Mouse (Mus musculus): ENCODE measurements around the gene Olfr1218. TPM values are rescaled to one million over a fixed set of nuclear protein-coding genes. Genes with fewer than 3 reads are reported as not detected.
"Not testable (repeated sequence)": the region's sequence is repeated elsewhere in the genome, so short reads cannot be mapped to it uniquely, and the experiment has no call there.

The Olfr1218 gene
- polyA plus RNA-seq (2014; fragmentation: Nextera tagmentation; extraction: Ambion mirVana) = not detected in 2 replicates

DNA sequence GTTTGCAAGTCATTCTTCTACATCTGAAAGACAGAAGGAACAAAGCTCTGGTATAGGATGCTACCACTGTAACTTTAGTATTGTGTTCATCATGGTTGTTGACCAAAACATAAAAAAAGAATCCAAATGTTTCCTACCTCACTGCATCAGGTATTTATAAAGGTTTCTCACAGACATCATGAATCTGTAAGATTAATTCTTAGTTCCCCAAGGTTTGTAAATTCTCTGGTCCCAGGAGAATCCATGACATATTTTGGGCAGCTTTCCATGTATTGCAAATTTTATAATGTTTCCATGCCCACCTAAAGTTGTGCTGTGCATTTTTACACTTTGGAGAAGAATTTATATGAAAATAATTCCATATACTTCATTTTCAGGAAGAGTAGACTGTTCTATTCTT is at the start of gene Olfr1218:
TSS of gene Olfr1218 (minus strand) at position 101 of the 400 bp plus-strand sequence.
- H3K36me3 ChIP-seq (ENCODE audit: control insufficient read depth, insufficient read depth, low read length) = no peaks in the 10 kb centered on the region
- no peak within 1 kb of the TSS for H3K9ac ChIP-seq (ENCODE audit: low read length)
- no peak for ATAC-seq (ENCODE audit: insufficient number of reproducible peaks, insufficient read depth, low FRiP score, low read depth)
- H3K4me2 ChIP-seq (ENCODE audit: low read length) = no peak within 1 kb of the TSS
- H3K27me3 ChIP-seq (ENCODE audit: control insufficient read depth, insufficient read depth, low read length) = no peaks in the 10 kb centered on the region
- H3K9me3 ChIP-seq (ENCODE audit: control insufficient read depth, low read length) = no peaks in the 10 kb centered on the region
- no peak within 1 kb of the TSS for H3K27ac ChIP-seq (replicated peaks in 1 of 2; ENCODE audit: control insufficient read depth in 1 of 2, insufficient read depth in 1 of 2, low read depth in 2 of 2, low read length in 2 of 2)
- H3K4me3 ChIP-seq (ENCODE audit: control insufficient read depth in 1 of 2, insufficient read depth in 1 of 2, low read depth in 1 of 2, low read length in 2 of 2) = no peak within 1 kb of the TSS
- no peaks in the 10 kb centered on the region for H3K4me1 ChIP-seq (ENCODE audit: control insufficient read depth in 2 of 2, insufficient read depth in 2 of 2, low read length in 2 of 2)

DNA sequence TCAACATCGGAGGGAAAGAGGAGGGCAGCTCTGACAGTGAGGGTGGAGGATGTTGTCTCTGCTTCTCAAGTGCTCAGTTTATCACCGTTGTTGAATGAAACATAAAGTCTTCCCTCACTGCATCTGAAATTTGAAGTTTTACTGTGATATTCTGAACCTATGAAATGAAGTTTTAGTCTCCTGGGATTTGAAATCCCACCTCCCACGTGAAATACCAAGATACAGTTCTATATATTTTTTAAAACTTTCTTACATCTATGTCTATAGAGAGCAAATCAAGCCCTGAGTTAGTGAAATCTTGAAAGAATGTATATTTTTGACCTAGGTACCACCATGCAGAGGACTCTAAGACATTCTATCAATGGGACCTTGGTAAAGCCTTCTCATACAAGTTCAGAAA is 45.7 kb upstream of the Olfr1218 start, which contains the start of gene Olfr1220:
TSS of gene Olfr1220 (minus strand) at position 101 of the 400 bp plus-strand sequence.
- no peak within 1 kb of the TSS for H3K4me3 ChIP-seq (ENCODE audit: control insufficient read depth in 1 of 2, insufficient read depth in 1 of 2, low read depth in 1 of 2, low read length in 2 of 2)
- H3K27me3 ChIP-seq (ENCODE audit: control insufficient read depth, insufficient read depth, low read length) = no peaks in the 10 kb centered on the region
- H3K4me2 ChIP-seq (ENCODE audit: low read length) = no peak within 1 kb of the TSS
- H3K27ac ChIP-seq (replicated peaks in 1 of 2; ENCODE audit: control insufficient read depth in 1 of 2, insufficient read depth in 1 of 2, low read depth in 2 of 2, low read length in 2 of 2) = no peak within 1 kb of the TSS
- no peak for ATAC-seq (ENCODE audit: insufficient number of reproducible peaks, insufficient read depth, low FRiP score, low read depth)
- no peaks in the 10 kb centered on the region for H3K4me1 ChIP-seq (ENCODE audit: control insufficient read depth in 2 of 2, insufficient read depth in 2 of 2, low read length in 2 of 2)
- no peaks in the 10 kb centered on the region for H3K9me3 ChIP-seq (ENCODE audit: control insufficient read depth, low read length)
- 63% methylated on average over 3 of the region's 3 CpGs for WGBS
- no peaks in the 10 kb centered on the region for H3K36me3 ChIP-seq (ENCODE audit: control insufficient read depth, insufficient read depth, low read length)
- H3K9ac ChIP-seq (ENCODE audit: low read length) = no peak within 1 kb of the TSS

DNA sequence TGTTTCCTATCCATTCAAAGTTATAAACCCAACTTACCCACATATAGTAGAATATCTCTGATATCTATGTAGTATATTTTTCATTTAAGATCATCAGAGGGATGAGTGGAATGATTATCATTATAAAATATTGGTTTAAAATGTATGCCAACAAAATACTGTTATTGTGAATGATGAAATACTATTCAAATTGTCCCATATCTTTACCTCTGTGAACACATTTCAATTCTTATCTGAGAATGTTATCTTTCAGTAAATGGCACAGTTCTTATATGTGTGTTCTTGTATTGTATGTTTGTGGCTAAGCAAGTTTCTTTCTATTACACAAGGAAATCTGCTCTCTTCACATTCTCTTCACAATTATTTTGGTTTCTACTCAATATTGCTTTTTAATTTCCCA is 44.7 kb upstream of the Olfr1218 start:
- Histone ChIP-seq H3K9me3 (ENCODE audit: control insufficient read depth, low read length) (no peaks in the 10 kb centered on the region), H3K27me3 (ENCODE audit: control insufficient read depth, insufficient read depth, low read length) (no peaks in the 10 kb centered on the region), H3K4me2 (ENCODE audit: low read length) (no peak overlapping the region), H3K27ac (replicated peaks in 1 of 2; ENCODE audit: control insufficient read depth in 1 of 2, insufficient read depth in 1 of 2, low read depth in 2 of 2, low read length in 2 of 2) (no peak overlapping the region), H3K4me3 (ENCODE audit: control insufficient read depth in 1 of 2, insufficient read depth in 1 of 2, low read depth in 1 of 2, low read length in 2 of 2) (no peak overlapping the region), H3K9ac (ENCODE audit: low read length) (no peak overlapping the region), H3K4me1 (ENCODE audit: control insufficient read depth in 2 of 2, insufficient read depth in 2 of 2, low read length in 2 of 2) (no peaks in the 10 kb centered on the region), H3K36me3 (ENCODE audit: control insufficient read depth, insufficient read depth, low read length) (no peaks in the 10 kb centered on the region)
- no peak for ATAC-seq (ENCODE audit: insufficient number of reproducible peaks, insufficient read depth, low FRiP score, low read depth)

DNA sequence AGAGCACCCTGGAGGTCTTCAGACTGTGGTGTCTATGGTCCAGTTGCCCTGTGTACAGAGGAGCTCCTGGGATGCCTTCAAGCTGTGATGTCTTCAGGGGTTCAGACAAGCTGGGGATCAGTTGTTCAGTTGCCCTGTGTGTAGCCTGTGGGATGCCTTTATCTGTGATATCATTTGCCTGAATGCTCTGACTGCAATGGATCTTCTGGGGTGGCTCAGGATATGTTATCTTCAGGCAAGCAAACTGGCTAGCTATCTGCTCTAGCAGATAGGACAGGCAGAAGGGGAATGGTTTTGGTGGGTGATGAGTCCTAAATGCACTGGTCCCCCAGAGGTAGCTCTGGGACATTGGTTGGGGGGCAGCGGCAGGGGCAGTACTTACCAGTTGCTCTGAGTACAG is 32.9 kb upstream of the Olfr1218 start:
- no peak for ATAC-seq (ENCODE audit: insufficient number of reproducible peaks, insufficient read depth, low FRiP score, low read depth)

DNA sequence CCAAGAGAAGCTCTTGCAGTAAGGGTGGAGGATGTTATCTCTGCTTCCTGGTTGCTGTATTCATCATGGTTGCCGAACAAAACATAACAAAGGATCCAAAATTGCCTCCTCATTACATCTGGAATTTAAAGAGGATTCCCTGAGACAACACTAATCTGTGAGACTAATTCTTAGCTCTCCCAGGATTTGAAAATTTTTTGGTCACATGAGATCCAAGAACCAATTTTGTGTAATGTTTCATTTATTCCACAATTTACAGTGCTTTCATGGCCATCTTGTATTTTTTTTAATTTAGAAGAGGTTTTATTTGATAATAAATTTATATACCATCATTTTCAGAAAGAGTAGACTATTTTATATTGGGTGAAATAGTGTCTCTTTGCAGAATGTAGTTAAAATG is 22.4 kb upstream of the Olfr1218 start, which contains the start of gene Olfr1219:
TSS of gene Olfr1219 (minus strand) at position 101 of the 400 bp plus-strand sequence.
- H3K27me3 ChIP-seq (ENCODE audit: control insufficient read depth, insufficient read depth, low read length) = no peaks in the 10 kb centered on the region
- H3K27ac ChIP-seq (replicated peaks in 1 of 2; ENCODE audit: control insufficient read depth in 1 of 2, insufficient read depth in 1 of 2, low read depth in 2 of 2, low read length in 2 of 2) = no peak within 1 kb of the TSS
- H3K9me3 ChIP-seq (ENCODE audit: control insufficient read depth, low read length) = no peaks in the 10 kb centered on the region
- H3K4me3 ChIP-seq (ENCODE audit: control insufficient read depth in 1 of 2, insufficient read depth in 1 of 2, low read depth in 1 of 2, low read length in 2 of 2) = no peak within 1 kb of the TSS
- H3K4me1 ChIP-seq (ENCODE audit: control insufficient read depth in 2 of 2, insufficient read depth in 2 of 2, low read length in 2 of 2) = no peaks in the 10 kb centered on the region
- no peak within 1 kb of the TSS for H3K9ac ChIP-seq (ENCODE audit: low read length)
- WGBS = 56% methylated on average over 1 of the region's 1 CpGs
- ATAC-seq (ENCODE audit: insufficient number of reproducible peaks, insufficient read depth, low FRiP score, low read depth) = no peak
- H3K4me2 ChIP-seq (ENCODE audit: low read length) = no peak within 1 kb of the TSS
- no peaks in the 10 kb centered on the region for H3K36me3 ChIP-seq (ENCODE audit: control insufficient read depth, insufficient read depth, low read length)

More for the DNA sequence above, 32.9 kb upstream of the Olfr1218 start:
- Histone ChIP-seq H3K36me3 (ENCODE audit: control insufficient read depth, insufficient read depth, low read length) (no peaks in the 10 kb centered on the region), H3K4me3 (ENCODE audit: control insufficient read depth in 1 of 2, insufficient read depth in 1 of 2, low read depth in 1 of 2, low read length in 2 of 2) (no peak overlapping the region), H3K4me2 (ENCODE audit: low read length) (no peak overlapping the region), H3K27ac (replicated peaks in 1 of 2; ENCODE audit: control insufficient read depth in 1 of 2, insufficient read depth in 1 of 2, low read depth in 2 of 2, low read length in 2 of 2) (no peak overlapping the region), H3K9ac (ENCODE audit: low read length) (no peak overlapping the region), H3K4me1 (ENCODE audit: control insufficient read depth in 2 of 2, insufficient read depth in 2 of 2, low read length in 2 of 2) (no peaks in the 10 kb centered on the region), H3K9me3 (ENCODE audit: control insufficient read depth, low read length) (no peaks in the 10 kb centered on the region), H3K27me3 (ENCODE audit: control insufficient read depth, insufficient read depth, low read length) (no peaks in the 10 kb centered on the region)
- WGBS = 73% methylated on average over 1 of the region's 1 CpGs

DNA sequence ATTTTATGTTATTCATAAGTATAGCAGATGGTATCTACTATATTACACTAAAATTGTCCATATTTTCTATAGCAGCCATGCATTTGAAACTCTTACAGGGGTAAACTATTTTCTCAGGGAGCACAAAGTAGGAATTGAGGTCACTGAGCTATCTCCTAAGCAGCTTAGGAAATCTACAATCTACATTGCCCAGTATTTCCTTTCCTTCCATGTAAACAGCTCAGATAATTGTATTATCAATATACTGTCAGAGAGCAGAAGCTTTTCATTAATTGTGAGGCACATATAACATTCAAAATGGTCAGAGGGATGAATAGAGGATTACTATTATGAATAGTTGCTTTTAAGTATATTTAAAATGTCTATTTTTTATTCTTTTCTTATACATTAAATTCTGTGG is 20.5 kb upstream of the Olfr1218 start:
- Histone ChIP-seq H3K4me3 (ENCODE audit: control insufficient read depth in 1 of 2, insufficient read depth in 1 of 2, low read depth in 1 of 2, low read length in 2 of 2) (no peak overlapping the region), H3K9me3 (ENCODE audit: control insufficient read depth, low read length) (no peaks in the 10 kb centered on the region)

DNA sequence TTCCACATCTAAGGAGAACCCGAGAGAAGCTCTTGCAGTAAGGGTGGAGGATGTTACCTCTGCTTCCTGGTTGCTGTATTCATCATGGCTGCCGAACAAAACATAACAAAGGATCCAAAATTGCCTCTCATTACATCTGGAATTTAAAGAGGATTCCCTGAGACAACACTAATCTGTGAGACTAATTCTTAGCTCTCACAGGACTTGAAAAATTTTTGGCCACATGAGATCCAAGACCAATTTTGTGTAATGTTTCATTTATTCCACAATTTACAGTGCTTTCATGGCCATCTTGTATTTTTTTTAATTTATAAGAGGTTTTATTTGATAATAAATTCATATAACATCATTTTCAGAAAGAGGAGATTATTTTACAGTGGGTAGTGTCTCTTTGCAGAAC is 29.0 kb downstream of the Olfr1218 start, which contains the start of gene Olfr1217:
TSS of gene Olfr1217 (minus strand) at position 101 of the 400 bp plus-strand sequence.
- no peak within 1 kb of the TSS for H3K9ac ChIP-seq (ENCODE audit: low read length)
- H3K27ac ChIP-seq (replicated peaks in 1 of 2; ENCODE audit: control insufficient read depth in 1 of 2, insufficient read depth in 1 of 2, low read depth in 2 of 2, low read length in 2 of 2) = no peak within 1 kb of the TSS
- 62% methylated on average over 2 of the region's 2 CpGs for WGBS
- no peak within 1 kb of the TSS for H3K4me3 ChIP-seq (ENCODE audit: control insufficient read depth in 1 of 2, insufficient read depth in 1 of 2, low read depth in 1 of 2, low read length in 2 of 2)
- H3K9me3 ChIP-seq (ENCODE audit: control insufficient read depth, low read length) = no peaks in the 10 kb centered on the region
- ATAC-seq (ENCODE audit: insufficient number of reproducible peaks, insufficient read depth, low FRiP score, low read depth) = no peak
- H3K27me3 ChIP-seq (ENCODE audit: control insufficient read depth, insufficient read depth, low read length) = no peaks in the 10 kb centered on the region
- no peaks in the 10 kb centered on the region for H3K36me3 ChIP-seq (ENCODE audit: control insufficient read depth, insufficient read depth, low read length)
- no peak within 1 kb of the TSS for H3K4me2 ChIP-seq (ENCODE audit: low read length)
- H3K4me1 ChIP-seq (ENCODE audit: control insufficient read depth in 2 of 2, insufficient read depth in 2 of 2, low read length in 2 of 2) = no peaks in the 10 kb centered on the region

More for the DNA sequence above, 20.5 kb upstream of the Olfr1218 start:
- ATAC-seq (ENCODE audit: insufficient number of reproducible peaks, insufficient read depth, low FRiP score, low read depth) = no peak
- H3K27me3 ChIP-seq (ENCODE audit: control insufficient read depth, insufficient read depth, low read length) = no peaks in the 10 kb centered on the region
- no peak overlapping the region for H3K27ac ChIP-seq (replicated peaks in 1 of 2; ENCODE audit: control insufficient read depth in 1 of 2, insufficient read depth in 1 of 2, low read depth in 2 of 2, low read length in 2 of 2)
- H3K9ac ChIP-seq (ENCODE audit: low read length) = no peak overlapping the region
- H3K4me1 ChIP-seq (ENCODE audit: control insufficient read depth in 2 of 2, insufficient read depth in 2 of 2, low read length in 2 of 2) = no peaks in the 10 kb centered on the region
- H3K4me2 ChIP-seq (ENCODE audit: low read length) = no peak overlapping the region
- no peaks in the 10 kb centered on the region for H3K36me3 ChIP-seq (ENCODE audit: control insufficient read depth, insufficient read depth, low read length)

DNA sequence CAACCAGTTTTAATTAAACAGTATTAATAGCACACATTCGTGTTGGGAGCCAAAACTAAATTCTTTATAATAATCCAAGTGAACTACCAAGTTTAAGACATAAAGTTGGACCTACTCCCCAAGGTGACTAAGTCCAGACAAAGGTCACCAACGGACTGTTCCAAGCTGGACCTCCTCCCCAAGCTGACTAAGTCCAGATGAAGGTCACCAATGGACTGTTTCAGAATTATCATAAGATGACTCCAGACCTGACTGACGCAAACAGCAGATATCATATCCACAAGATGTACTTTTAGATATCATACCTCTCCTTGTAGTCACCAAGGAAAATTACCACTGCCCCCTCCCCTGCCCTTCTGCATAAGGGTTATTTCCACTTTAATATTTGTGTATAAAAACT is 39.6 kb downstream of the Olfr1218 start:
- 60% methylated on average over 3 of the region's 3 CpGs for WGBS

More for the DNA sequence above, 39.6 kb downstream of the Olfr1218 start:
- H3K4me2 ChIP-seq (ENCODE audit: low read length); H3K36me3 ChIP-seq (ENCODE audit: control insufficient read depth, insufficient read depth, low read length); H3K9ac ChIP-seq (ENCODE audit: low read length); H3K9me3 ChIP-seq (ENCODE audit: control insufficient read depth, low read length); ATAC-seq (ENCODE audit: insufficient number of reproducible peaks, insufficient read depth, low FRiP score, low read depth); H3K27ac ChIP-seq (replicated peaks in 1 of 2; ENCODE audit: control insufficient read depth in 1 of 2, insufficient read depth in 1 of 2, low read depth in 2 of 2, low read length in 2 of 2); H3K27me3 ChIP-seq (ENCODE audit: control insufficient read depth, insufficient read depth, low read length); H3K4me1 ChIP-seq (ENCODE audit: control insufficient read depth in 2 of 2, insufficient read depth in 2 of 2, low read length in 2 of 2); H3K4me3 ChIP-seq (ENCODE audit: control insufficient read depth in 1 of 2, insufficient read depth in 1 of 2, low read depth in 1 of 2, low read length in 2 of 2): not testable (repeated sequence)

Measured in heart, embryonic 14.5 days (tissue).